Mouse (Mus musculus) natural killer cell, adult 2 months (primary cell): ENCODE measurements around the gene Wwox.
A peak's percentile ranks its signal among the peaks of the same experiment; 100 is the strongest.

ENCODE experiments used
- DNase-seq, 2 experiments: peaks; one replicate each; pipeline ENCODE4 v3.0.0; 2022; ENCODE audit warnings: low spot score in 2 of 2

Wwox gene

DNA sequence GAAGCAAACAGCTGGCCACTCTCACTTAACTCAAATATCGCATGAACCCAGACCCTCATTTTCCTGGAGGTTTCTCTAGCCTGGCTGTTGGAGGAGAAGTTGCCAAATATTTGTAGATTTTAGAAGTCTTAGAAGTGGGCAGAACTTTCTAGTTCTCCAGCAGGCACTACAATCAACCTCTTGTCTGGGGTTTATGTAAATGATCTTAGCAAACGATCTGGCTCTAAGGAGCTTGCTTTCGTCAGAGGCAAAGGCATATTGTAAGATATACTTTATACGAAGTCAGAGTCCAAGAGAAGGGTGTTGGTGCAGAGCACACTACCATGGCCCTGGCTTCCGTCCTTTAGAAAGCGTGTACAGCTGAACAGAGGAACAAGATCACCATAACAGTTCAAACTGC is 770.6 kb downstream of the Wwox start:
- no peak for DNase-seq

DNA sequence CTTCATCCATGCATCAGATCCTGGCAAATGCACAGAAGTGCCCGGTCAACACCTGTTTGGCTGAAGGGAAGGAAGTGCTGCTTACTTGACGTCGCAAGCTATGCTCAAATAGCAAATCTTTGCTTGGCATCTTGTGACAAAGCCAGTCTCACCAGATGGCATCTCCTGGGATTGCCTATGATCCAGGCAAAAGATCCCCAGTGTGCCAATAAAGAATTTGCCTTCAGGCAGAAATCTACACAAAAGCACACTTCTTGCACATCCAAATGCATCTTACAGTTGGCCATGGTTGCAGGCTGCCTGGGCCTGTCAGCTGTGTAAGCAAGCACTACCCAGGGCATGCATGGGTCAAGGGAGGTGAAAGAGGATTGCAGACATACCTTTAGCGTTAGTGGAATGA is 773.7 kb downstream of the Wwox start:
- no peak for DNase-seq

DNA sequence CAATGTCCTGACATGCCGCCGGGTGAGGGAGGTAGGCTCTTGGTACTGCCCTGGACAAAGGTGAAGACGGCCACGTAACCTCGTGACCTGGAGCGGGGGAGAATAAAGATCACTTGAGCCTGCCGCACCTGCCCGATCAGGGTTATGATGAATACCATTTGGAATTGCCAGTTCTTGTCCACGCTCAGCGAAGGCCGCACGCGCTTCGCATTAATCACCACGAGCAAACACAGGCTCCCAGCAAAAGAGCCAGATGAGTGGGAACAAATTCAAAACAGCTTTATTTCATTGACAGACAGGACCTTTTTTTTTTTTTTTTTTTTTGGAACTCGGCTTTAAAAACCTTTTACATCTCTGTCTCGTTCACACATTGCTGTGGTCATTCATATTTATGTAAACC is 775.4 kb downstream of the Wwox start:
- DNase-seq = no peak

DNA sequence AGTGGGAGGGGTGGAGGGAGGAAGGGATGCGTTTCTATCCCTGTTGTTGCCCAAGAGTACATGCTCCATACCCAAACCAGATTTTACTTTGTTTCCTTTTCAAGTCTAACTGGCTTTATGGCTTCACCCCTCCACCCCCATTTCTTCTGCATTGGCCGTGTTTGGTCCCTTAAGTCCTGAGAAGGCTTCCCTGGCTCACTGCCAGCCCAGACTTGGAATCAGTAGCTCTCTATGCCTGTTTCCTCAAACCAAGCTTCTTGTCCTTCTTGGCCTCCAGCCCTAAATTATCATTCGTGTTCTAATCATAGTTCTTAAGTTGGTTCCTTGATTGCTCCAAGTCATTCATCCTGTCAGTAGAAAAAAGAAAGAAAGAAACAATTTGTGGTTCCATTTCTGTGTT is 777.3 kb downstream of the Wwox start:
- DNase-seq = no peak

DNA sequence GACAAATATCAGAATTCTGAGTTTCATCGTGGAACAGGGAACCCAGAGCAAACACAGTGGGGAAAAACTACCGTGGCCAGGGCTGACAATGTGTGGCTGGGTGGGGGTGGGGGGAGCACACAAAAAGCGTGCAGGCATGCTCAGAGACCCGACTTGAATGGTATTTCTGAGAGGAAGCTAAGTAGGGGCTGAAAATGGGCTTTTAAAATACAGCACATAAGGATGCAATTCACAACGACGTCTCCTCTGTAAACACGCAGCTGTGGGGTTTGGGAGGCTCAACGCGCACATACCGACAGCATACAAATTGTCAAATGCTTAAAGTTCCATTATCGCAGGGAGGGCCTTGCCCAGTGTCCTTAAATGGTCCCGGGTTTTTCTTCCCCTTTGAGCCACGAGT is 783.1 kb downstream of the Wwox start:
- DNase-seq = no peak

DNA sequence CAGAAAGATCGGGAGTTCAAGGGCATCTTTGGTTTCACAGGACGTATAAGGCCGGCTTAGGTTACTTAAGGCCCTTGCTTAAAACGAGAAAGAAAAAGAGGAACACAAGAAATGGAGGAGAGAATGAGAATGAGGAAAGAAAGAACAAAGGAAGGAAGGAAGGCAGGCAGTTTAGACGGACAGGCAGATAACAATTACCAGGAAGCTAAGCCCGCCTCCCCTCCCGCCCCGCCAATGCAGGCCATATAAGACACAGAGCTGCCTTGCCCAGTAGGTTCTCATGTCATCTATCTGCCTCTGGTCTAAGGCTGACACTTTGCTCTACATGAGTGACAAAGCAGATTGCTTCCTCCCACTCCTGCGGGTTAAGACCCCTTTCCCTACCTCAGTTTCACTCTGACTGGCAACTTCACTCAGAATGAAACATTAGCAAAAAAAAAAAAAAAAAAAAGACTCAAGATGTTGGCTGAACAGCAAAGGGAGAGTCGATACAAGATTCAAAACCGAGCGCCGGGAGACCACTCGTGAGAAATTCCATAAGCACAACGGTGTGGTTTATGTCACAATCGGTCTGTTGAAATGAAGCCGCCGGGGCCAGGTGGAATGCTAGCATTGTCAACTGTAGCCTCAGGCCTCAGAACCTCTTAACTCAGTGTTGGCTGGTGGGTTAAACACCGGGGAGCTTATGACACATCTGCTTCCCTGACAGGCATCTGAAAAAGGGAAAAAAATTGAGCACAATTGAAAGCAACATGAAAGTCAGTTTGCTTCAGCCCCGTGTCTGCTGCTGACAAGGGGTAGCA is 787.5 kb downstream of the Wwox start:
- DNase-seq = no peak

DNA sequence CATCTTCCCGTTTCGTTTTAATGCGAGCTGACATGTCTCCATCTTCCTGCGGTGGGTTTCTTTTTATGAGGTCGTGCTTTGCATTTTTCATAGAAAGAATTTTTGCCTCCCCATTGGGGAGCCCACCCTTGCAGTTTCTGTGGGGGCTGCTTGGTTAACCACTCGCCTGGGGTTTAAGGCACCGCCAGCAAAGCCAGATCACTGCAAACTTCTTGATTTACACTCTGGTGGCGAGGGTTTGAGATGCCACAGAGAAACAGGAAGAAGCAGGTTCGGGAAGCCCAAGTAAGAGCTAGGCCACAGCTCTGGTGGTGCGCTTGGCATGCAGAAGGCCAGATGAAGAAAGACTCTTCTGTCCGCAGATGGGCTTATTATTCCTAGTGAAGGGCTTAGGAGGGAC is 789.4 kb downstream of the Wwox start:
- DNase-seq = peak in 1 of 2 experiments; percentile 9

DNA sequence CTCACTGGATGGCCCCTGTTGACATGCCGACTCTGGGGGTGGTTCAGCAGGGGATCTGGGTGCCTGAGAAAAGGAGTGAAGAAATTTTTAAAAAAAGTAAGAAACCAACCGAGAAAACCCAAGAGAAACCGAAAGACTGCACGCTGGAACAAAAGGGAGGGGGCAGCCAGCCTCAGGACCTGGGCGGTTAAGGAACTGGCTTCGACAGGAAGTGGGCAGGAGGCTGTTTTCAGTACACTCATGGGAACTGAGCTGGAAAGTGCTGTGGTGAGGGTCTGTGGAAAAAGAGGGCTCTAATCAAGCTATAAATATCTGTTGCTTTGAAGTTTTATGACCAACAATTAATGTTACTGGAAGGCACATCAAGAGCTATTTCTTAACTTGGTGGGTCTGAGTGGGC is 794.6 kb downstream of the Wwox start:
- DNase-seq = peak; percentile 16 to 17

DNA sequence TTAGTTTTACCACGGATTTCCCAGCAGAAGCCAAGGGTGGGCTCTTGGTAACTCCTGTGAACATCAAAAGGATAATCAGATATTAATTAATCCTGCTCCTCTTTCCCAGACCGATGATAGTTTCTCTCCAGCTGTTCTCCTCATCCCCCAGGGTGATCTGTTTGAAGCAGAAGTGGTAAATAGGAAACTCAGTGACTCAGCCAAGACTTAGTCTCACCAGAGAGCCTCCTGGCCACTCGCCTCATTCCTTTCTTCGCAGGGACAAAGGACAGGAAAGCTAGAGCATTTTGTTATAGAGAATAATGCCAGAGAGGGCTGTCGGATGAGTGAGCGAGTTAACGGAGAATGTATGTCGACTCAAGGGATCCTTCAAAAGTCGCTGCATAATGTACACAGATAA is 798.1 kb downstream of the Wwox start:
- no peak for DNase-seq

DNA sequence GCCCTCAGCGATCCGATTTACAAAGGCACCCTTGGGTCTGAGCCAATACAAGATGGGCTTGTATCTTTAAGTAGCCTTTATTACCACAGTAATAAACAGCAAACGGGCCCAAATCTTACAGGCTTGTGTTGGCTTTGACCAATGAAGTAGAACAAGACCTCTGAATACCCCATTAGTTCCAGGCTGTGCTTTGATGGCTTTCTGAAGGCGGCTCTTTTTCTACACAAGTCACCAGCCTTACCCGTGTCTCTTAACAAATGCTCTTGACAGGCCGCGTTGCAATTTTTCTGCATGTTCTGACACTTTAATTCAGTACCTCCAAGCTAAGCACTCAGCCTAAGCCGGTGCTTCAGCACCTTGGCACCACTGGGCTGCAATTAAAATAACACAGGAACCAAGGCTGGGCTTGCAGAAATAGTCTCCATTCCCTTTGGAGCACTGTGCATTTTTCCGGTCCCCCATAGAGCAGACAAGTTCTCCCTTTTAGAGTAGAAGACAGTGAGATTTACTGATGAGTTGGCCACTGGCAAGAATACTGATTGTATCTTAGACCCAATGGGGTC is 804.1 kb downstream of the Wwox start:
- no peak for DNase-seq

DNA sequence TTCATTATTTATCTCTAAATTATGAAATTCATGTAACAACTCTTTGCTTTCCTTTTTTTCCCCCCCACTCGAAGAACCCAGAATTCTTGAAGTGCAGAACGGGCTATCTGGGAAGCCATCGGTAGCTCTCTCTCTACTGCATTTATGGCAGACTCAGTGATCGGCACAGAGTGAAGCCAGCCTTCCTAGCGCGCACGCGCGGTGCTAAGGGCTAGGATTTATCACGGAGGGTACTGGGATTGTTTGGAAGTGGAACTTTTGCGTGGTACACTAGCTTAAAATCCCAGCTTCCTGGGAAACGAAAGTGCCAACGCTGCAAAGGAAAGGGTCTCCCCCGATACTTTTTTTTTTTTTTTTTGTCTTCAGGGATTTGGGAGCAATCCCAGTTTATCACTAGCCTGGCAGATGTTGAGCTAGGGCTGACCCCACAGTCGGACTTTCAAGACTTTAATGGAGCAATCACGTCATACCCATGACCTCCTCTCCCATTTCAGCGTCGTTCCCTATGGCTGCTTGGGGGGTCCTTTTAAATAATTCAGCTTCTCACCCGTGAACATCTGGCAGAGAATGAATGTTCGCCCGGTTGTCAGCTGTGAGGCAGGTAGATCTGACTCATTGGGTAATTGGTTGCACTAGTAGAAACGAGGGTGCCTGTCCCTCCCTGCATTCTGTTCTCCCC is 810.4 kb downstream of the Wwox start:
- DNase-seq = no peak

DNA sequence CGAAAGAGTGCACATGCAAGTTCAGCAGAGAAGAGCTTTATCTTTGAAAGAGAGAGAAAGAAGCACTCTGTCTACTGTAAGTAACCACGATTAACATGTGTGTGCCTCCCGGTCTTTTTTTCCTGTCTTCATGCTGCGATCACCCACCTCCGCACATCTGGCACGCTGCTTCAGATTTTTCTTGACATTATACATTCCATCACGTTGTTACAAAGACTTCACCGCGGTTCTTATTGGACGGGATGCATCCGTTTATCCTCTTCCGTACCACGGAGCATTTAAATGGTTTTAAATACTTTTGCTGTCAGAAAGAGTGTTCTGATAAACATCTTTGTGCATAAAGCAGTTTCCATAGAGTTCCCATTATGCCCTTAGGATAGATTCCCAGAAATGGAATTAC is 816.1 kb downstream of the Wwox start:
- DNase-seq = no peak

DNA sequence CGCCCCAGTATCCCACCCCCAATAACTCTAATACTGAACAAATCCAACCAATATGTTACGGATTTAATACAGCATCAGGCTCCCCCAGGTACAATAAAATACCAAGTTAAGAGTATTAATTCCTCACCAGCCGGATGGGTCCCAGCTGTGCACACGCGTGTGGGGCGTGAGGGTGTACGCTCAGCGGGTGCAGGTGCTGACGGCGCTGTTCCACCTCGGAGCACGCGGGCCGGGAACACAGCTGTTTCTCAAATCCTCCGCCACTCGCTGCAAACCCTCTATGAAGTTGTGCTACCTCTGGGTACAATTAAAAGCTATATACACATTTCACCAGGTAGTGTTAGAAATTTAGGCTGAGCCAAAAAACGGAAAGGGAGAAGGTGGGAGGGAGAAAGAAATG is 818.0 kb downstream of the Wwox start:
- DNase-seq = no peak

DNA sequence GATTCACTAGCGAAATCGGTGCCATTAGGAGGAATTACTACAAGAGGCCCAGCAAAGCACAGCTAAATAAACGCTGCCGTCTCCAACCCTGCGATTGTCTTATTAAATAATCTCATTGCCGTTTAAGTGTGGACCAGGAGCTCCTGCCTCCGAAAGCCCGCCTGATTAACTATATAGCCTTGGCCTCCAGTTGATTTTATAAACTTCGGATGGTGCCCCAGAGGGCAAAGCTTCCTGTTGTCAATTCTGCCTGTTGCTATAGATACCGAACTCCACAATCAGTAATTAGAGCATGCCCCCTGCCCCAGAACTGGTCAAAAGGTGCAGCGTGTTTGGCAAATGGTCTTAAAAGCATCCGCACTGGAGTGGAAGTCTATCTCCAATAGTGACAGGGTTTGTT is 820.4 kb downstream of the Wwox start:
- no peak for DNase-seq

DNA sequence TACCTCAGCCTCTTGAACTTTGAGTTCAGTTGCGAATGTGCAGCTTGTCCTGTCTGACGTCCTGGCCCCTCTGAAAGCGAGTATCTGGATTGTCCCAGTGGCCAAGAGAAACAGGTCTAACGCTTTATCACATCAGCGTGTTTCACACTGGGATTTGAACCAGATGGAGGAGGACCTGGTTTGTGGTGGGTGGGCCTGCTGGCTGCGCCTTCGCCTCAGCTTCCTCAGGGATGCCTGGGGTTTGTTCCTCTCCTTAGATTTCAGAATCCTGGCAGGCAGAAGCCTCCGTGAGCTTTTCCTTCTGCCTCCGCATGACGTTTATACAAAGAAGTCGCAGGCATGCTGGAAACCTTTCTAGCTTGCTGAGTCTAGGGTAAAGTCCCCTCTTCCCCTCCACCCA is 827.7 kb downstream of the Wwox start:
- no peak for DNase-seq

DNA sequence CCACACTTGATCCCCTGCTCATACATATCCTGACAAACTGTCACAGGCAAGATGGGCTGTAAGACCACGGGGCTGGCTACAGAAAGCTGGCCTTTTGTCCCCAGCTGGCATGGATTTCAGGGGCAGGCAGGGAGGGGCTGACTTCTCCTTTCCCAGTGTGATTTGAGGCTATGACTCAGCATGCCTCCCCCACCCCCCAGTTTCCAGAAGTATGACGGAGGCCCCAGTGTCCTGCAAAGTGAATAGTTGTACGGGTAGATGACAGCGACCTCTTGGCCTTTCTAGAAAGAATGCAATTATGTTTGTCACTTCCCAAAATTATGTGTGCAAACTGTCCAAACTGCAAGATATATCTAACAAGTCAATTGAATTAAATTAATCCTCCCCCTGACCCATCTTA is 830.1 kb downstream of the Wwox start:
- DNase-seq = no peak

DNA sequence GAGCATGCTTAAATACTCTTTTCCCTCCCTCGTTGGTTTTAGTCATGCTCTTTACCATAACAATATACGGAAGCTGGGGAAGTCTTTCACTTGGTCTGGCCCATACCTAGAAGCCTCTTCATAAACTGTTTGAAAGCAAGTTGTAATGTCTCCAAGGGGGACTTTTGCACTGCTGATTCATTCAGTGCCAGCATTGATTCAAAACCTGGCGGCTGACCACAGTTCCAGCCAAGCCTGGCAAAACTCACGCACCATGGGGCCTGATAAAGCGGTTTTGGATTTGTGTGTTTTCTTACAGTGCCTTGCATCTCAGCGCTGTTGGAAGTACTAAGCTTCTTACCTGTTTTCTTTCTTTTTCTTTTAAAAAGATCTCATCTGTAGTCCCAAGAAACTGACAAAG is 834.5 kb downstream of the Wwox start:
- no peak for DNase-seq

DNA sequence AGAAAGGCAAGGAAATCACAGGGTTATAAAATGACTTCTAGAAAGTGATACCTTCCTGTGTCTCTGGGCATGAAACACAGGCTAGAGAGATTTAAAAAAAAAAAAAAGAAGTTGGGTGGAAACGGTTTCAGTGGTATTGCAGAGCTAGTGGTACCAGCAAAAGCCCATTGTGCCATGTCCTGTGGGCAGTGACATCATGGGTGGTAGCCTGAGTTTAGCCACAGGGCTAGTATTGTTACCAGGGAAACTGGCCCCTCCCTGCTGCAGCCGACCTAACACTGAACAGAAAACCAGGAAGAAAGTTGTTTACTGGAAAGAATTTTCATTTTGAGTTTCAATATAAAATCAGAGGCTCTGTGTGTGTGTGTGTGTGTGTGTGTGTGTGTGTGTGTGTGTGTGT is 836.8 kb downstream of the Wwox start:
- DNase-seq = peak; percentile 4 to 26

DNA sequence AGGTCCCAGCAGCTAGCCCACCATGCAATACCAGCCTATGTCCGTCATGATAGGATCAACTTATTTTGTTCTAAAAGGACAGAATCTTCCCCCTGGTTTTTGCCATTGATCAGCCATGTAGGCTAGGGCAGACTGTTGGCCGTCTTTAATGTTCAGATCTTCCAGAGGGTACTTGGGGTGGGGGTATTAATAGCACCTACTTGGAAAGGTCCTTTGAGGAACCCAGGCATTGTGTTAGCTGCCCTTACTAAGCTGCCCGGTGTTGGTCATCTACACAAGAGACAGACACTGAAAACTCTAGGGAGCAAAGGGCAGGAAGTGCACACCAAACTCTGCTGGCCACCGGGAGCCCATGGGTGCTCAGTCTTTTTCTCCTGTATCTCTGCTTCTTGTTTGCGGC is 838.8 kb downstream of the Wwox start:
- DNase-seq = no peak

DNA sequence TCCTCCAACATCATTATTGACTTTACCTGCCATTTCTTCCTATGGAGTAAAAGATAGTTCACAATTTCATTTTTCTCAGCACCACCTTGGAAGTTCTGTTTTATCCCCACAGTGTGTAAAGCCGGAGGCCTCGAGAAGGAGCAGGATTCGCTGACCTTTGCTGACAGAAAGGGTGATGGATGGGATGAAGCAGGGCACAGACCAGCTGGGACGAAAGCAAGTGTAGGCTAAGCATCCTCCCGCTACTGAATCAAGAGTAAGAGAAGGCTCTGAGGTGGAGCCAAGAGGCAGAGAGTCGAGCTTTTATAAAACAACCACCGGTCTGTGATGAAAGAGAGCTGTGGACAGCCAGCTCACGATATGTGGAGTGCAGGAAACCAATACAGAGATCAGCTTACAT is 850.8 kb downstream of the Wwox start:
- no peak for DNase-seq

DNA sequence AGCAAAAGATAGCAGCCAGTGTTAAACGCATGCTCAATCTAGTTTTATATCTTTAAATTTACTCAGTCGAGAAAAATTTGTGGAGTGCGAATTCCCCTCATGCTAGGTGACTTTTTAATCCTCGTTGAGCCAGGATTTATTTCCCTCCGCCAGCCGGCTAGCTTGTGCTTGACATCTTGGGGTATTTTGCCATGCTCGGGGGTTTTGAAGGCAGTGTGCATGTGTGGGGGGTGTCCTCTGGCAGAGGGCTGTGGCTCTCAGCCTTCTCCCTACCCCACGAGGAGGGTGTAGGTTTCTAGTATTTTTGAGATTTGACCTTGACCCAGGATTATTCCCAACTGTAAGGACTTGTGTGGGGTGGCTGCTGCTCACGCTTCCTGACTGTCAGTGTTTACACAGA is 857.3 kb downstream of the Wwox start:
- no peak for DNase-seq

DNA sequence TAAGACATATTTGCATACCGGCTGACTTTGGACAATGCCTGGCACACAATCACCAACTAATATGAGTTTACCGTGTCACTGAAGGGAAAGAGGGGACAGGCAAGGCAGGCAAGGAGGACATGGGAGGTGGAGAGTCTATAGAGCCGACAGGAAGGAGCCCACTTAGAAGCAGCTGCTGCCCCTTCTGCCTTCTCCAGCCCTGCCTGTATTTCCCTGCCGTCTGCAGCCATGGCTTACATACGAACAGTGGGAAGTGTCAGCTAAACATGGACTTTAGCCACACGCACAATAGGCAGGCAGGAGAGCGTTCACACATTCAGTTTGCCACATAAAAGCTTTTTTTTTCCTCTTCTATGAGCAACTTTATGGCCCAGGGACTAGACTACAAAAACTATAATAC is 863.0 kb downstream of the Wwox start:
- no peak for DNase-seq

DNA sequence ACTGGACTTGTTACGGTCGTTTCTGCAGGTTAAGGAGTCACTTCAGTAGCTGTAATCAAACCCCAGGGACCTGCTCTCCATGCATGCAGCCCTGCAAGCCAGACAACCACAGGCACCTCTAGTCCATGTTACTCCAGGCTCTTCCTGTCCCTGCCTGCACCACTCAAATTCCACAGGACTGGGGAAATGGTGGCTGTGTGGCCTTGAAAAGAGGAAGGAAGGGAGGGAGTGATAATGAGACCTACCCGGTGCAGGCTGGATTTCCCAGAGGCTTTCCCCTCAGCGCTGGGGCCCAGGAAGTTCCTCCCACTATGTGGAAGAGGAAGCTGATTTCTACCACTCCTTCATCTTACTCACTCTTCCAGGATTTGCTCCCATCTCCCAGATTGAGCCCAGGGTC is 868.0 kb downstream of the Wwox start:
- no peak for DNase-seq
